Mouse (Mus musculus) megakaryocyte, embryonic 14.5 days (primary cell): ENCODE measurements at regions not wholly inside any gene's neighbourhood (a gene's known extent, or its start where the extent isn't known, plus 50 kb on each side); places are given as distances from the start of the nearest gene placed in this dataset.

ENCODE experiments used
- H3K27me3 ChIP-seq: replicated peaks from 2 replicates; pipeline ENCODE3; 2012; ENCODE audit warnings: inconsistent platforms
- H3K36me3 ChIP-seq: replicated peaks from 2 replicates; pipeline ENCODE3; 2012; ENCODE audit warnings: low read length, inconsistent platforms, mixed read lengths
- H3K4me1 ChIP-seq: 2 replicates; pipeline ENCODE4 v1.6.1; 2012; ENCODE audit warnings: inconsistent platforms
- H3K4me3 ChIP-seq: replicated peaks from 2 replicates; pipeline ENCODE3; 2012; ENCODE audit warnings: moderate library complexity, mild to moderate bottlenecking, inconsistent platforms
- H3K9me3 ChIP-seq: 2 replicates; pipeline ENCODE4 v1.6.1; 2012; ENCODE audit warnings: inconsistent platforms
- FLI1 ChIP-seq: IDR thresholded peaks from 2 replicates; pipeline ENCODE4 v1.6.1; 2012; ENCODE audit warnings: low read length, inconsistent platforms, mixed read lengths
- GATA1 ChIP-seq: IDR thresholded peaks from 3 replicates; pipeline ENCODE4 v1.6.1; 2012; ENCODE audit warnings: mixed read lengths, low read length, inconsistent platforms, borderline replicate concordance

DNA sequence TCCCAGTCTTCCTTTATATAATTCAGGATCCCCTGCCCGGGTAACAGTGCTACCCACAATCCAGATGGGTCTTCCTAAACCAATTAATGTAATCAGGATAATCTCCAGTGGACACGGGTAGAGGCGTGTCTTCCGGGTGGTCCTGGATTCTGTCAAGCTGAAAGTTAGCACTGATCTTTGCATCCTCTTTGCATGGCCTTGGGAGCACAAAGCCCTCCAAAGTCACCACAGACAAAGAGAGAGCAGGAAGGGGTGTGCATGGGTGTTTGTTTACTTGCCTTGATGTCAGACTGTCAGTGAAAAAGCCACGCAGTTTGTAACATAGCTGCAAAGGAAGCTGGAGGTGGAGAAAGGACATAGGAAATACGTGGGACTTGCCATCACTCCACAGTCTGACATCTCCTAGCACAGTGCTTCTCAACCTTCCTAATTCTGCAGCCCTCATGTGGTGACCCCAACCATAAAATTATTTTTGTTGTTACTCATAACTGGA, 208.0 kb downstream of the Rplp1 start:
- TF ChIP-seq FLI1 = no peak
- no peak for TF ChIP-seq GATA1
- H3K9me3 ChIP-seq = peaks cover 2% of the 10 kb centered on the region; the same call in 1 of the 2 replicates
- no peaks in the 10 kb centered on the region for H3K36me3 ChIP-seq
- peaks cover 84% of the 10 kb centered on the region for H3K27me3 ChIP-seq
- H3K4me1 ChIP-seq = peaks cover 53% of the 10 kb centered on the region
- no peak overlapping the region for H3K4me3 ChIP-seq

GRCm38 (mm10) chr9:61705586-61706233, 208.6 kb downstream of the Rplp1 start:
- Histone ChIP-seq H3K9me3 (peaks cover 5% of the 10 kb centered on the region; the same call in 1 of the 2 replicates), H3K4me3 (peak overlapping the region; percentile 7), H3K27me3 (peaks cover 84% of the 10 kb centered on the region), H3K4me1 (peaks cover 55% of the 10 kb centered on the region), H3K36me3 (no peaks in the 10 kb centered on the region)
- TF ChIP-seq FLI1 = no peak
- no peak for TF ChIP-seq GATA1

DNA sequence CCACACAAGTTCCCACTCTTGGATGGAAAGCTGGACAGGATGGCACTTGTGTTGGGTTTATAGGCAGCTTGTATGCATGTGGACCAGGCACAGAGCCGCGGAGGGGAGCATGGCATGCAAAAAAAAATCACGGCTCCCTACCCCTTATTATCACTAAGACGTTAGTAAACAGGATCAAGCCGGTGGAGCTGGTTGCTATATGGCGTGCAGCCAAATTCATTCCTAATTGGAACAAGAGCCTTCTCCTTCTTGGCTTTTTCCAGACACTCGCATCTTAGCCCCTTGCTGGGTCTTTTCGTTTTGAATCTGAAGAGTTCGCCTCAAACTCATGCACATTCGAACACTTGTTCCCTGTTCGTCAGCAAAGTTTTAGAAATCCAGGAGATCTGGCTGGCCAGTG, 211.0 kb downstream of the Rplp1 start:
- Histone ChIP-seq H3K4me3 (no peak overlapping the region), H3K4me1 (peaks cover 56% of the 10 kb centered on the region), H3K9me3 (peaks cover 5% of the 10 kb centered on the region; the same call in 1 of the 2 replicates), H3K27me3 (peaks cover 91% of the 10 kb centered on the region), H3K36me3 (no peaks in the 10 kb centered on the region)
- TF ChIP-seq FLI1 = no peak
- TF ChIP-seq GATA1 = no peak

GRCm38 (mm10) chr9:61702280-61702966, 211.9 kb downstream of the Rplp1 start:
- TF ChIP-seq GATA1 = no peak
- TF ChIP-seq FLI1 = peak; percentile 33; the same call in 1 of the 2 replicates
- Histone ChIP-seq H3K4me1 (peaks cover 51% of the 10 kb centered on the region), H3K36me3 (no peaks in the 10 kb centered on the region), H3K9me3 (peaks cover 5% of the 10 kb centered on the region; the same call in 1 of the 2 replicates), H3K4me3 (peak overlapping the region; percentile 87), H3K27me3 (peaks cover 89% of the 10 kb centered on the region)

DNA sequence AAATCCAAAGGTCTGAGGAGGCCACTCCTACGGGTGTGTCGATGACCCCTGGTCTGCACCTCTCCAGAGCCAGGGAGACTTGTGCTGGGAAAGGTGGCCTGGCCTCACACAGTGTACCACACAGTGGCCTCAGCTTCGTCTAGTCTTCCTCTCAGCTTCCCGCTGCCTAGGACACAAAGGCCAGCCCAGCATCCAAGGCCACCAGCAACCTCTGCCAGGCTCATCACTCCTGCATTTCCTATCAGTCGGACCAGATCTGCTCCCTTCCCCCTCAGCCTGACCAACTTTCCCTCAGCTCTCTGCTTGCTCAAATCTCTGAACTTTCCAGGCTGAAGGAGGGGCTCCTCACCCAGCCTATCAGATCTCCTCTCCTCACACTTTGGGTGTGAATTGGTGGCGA, 213.8 kb downstream of the Rplp1 start:
- peaks cover 32% of the 10 kb centered on the region for H3K4me1 ChIP-seq
- TF ChIP-seq GATA1 = no peak
- TF ChIP-seq FLI1 = no peak
- H3K36me3 ChIP-seq = no peaks in the 10 kb centered on the region
- H3K27me3 ChIP-seq = peaks cover 86% of the 10 kb centered on the region
- H3K9me3 ChIP-seq = peaks cover 14% of the 10 kb centered on the region
- no peak overlapping the region for H3K4me3 ChIP-seq

DNA sequence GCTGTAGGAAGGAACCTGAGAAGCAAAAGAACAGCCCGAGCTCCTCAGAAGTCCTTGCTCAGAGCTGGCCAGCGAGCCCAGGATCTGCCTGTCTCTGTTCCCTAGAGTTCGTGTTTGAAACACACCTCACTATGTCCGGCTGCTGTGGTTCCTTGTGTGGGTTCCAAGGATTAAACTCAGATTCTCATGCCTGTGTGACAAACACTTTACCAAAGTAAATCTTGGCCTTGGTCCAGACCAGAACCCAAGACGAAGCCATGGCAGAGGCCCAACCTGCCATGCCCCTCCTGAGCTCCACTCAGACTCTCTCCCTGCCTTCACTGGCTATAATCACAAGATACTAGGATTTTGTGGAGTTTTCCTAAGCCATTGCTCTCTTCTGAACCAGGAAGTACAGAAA, 214.7 kb downstream of the Rplp1 start:
- Histone ChIP-seq H3K4me3 (no peak overlapping the region), H3K4me1 (peaks cover 34% of the 10 kb centered on the region)
- TF ChIP-seq FLI1 (no peak), GATA1 (no peak)

GRCm38 (mm10) chr9:61697959-61698358, 216.4 kb downstream of the Rplp1 start:
- H3K27me3 ChIP-seq = peaks cover 87% of the 10 kb centered on the region
- no peak overlapping the region for H3K4me3 ChIP-seq

More for the DNA sequence above, 214.7 kb downstream of the Rplp1 start:
- Histone ChIP-seq H3K36me3 (no peaks in the 10 kb centered on the region), H3K9me3 (peaks cover 14% of the 10 kb centered on the region), H3K27me3 (peaks cover 87% of the 10 kb centered on the region)

GRCm38 (mm10) chr9:61696831-61697230, 217.5 kb downstream of the Rplp1 start:
- peaks cover 22% of the 10 kb centered on the region for H3K4me1 ChIP-seq
- H3K36me3 ChIP-seq = no peaks in the 10 kb centered on the region
- no peak overlapping the region for H3K4me3 ChIP-seq
- TF ChIP-seq GATA1 (no peak), FLI1 (no peak)
- peaks cover 14% of the 10 kb centered on the region for H3K9me3 ChIP-seq
- H3K27me3 ChIP-seq = peaks cover 90% of the 10 kb centered on the region

More at GRCm38 (mm10) chr9:61697959-61698358, 216.4 kb downstream of the Rplp1 start:
- Histone ChIP-seq H3K4me1 (peaks cover 31% of the 10 kb centered on the region), H3K36me3 (no peaks in the 10 kb centered on the region), H3K9me3 (peaks cover 14% of the 10 kb centered on the region)
- TF ChIP-seq GATA1 (no peak), FLI1 (no peak)

- Histone ChIP-seq H3K9me3 (peaks cover 9% of the 10 kb centered on the region), H3K27me3 (peaks cover 93% of the 10 kb centered on the region), H3K36me3 (no peaks in the 10 kb centered on the region), H3K4me3 (no peak overlapping the region), H3K4me1 (peaks cover 22% of the 10 kb centered on the region)
- TF ChIP-seq GATA1 = no peak
- no peak for TF ChIP-seq FLI1
These were observed 218.5 kb downstream of the Rplp1 start for GRCm38 (mm10) chr9:61695821-61696220.

GRCm38 (mm10) chr9:61695381-61695791, 219.0 kb downstream of the Rplp1 start:
- peaks cover 9% of the 10 kb centered on the region for H3K9me3 ChIP-seq
- H3K4me3 ChIP-seq = no peak overlapping the region
- TF ChIP-seq FLI1 = no peak
- TF ChIP-seq GATA1 = no peak
- peaks cover 18% of the 10 kb centered on the region for H3K4me1 ChIP-seq
- H3K27me3 ChIP-seq = peaks cover 93% of the 10 kb centered on the region
- H3K36me3 ChIP-seq = no peaks in the 10 kb centered on the region
